Mouse (Mus musculus) limb, embryonic 13.5 days (tissue): ENCODE data around the gene Kcnd2. TPM values are rescaled to one million over a fixed set of nuclear protein-coding genes. Genes with fewer than 3 reads are reported as not detected.

ENCODE experiments used
- ATAC-seq: fragments of 200-750 bp; cut with Nextera tagmentation; 2 replicates; pipeline ENCODE4 v1.8.0; 2017; ENCODE audit warnings: low read depth, moderate number of reproducible peaks, moderate TSS enrichment; ENCODE audit not compliant: low FRiP score
- H3K27ac ChIP-seq: fragments of 300-500 bp; sonication (generic); 2 replicates; pipeline ENCODE4 v1.5.1; 2015; ENCODE audit warnings: inconsistent platforms, mild to moderate bottlenecking, moderate library complexity
- H3K27me3 ChIP-seq: fragments of 300-500 bp; sonication (generic); 2 replicates; pipeline ENCODE4 v1.6.1; 2015; ENCODE audit warnings: mild to moderate bottlenecking, inconsistent platforms
- H3K36me3 ChIP-seq: fragments of 300-500 bp; sonication (generic); 2 replicates; pipeline ENCODE4 v1.6.1; 2015; ENCODE audit warnings: inconsistent platforms, mild to moderate bottlenecking, moderate library complexity
- H3K4me1 ChIP-seq: fragments of 300-500 bp; sonication (generic); 2 replicates; pipeline ENCODE4 v1.6.1; 2015; ENCODE audit warnings: inconsistent platforms
- H3K4me2 ChIP-seq: fragments of 300-500 bp; sonication (generic); replicated peaks from 2 replicates; pipeline ENCODE4 v1.6.1; 2015; ENCODE audit warnings: inconsistent platforms, mild to moderate bottlenecking, moderate library complexity
- H3K4me3 ChIP-seq: fragments of 300-500 bp; sonication (generic); 2 replicates; pipeline ENCODE4 v1.5.1; 2015; ENCODE audit warnings: moderate library complexity, mild to moderate bottlenecking, inconsistent platforms
- H3K9ac ChIP-seq: fragments of 300-500 bp; sonication (generic); 2 replicates; pipeline ENCODE4 v1.6.1; 2015; ENCODE audit warnings: mild to moderate bottlenecking, inconsistent platforms
- H3K9me3 ChIP-seq: fragments of 300-500 bp; sonication (generic); 2 replicates; pipeline ENCODE4 v1.6.1; 2016; ENCODE audit warnings: inconsistent platforms
- WGBS: fragments of 180-500 bp; shearing (Covaris S2); methylation state at CpG from one replicate; pipeline ENCODE4 v1.1.7; 2015; 5-methylcytosine and 5-hydroxymethylcytosine counted together
- polyA plus RNA-seq: library from polyadenylated mRNA; unstranded; fragments of >200 nt; fragmentation: Nextera tagmentation; extraction: Ambion mirVana; gene quantifications from 2 replicates; pipeline ENCODE4 v1.2.1, GENCODE M21; 2015

Kcnd2 gene
- polyA plus RNA-seq, 1 experiment from 2014 or later = 4.6 TPM

DNA sequence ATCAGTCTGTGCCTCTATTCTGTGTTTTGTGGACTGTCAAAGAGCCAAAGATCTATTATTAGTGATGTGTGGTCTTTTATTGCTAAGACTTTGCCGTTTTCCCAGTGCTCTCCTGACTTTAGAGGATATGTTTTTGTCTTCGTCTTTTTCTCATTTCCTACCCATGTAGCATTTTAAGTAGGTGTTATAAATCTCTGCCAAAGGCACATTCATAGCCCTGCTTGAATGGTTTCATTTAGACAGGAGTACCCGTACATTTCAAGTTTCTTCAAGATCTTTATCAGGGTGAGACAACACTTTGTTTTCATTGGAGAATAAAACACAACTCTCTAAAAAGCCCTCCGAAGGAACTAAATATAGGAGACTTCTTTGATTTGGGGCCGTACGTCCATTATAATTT is 355.7 kb downstream of the Kcnd2 start:
- Histone ChIP-seq H3K36me3 (no peaks in the 10 kb centered on the region), H3K9ac (no peak overlapping the region), H3K4me3 (no peak overlapping the region), H3K9me3 (no peaks in the 10 kb centered on the region), H3K27me3 (no peaks in the 10 kb centered on the region), H3K4me1 (no peaks in the 10 kb centered on the region), H3K27ac (no peak overlapping the region), H3K4me2 (no peak overlapping the region)
- 40% methylated on average over 6 of the region's 6 CpGs for WGBS
- ATAC-seq = no peak

DNA sequence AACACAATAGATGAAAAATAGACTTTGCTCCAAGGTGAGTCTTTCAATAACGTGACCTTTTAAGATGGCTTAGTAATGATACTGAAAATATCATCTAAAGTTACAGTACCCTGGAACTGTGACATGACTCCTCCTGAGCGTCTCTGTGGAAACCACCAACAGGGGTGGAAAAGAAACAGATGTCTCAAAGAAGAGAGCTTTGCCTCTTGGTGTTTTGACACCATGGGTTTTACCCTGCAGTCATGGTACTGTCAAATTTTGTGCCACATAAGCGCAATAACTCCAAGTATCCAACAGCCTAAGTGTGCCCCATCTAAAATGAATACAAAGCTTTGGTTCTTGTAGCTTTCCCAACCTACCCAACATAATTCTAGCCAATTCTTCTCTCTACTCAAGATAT is 374.9 kb downstream of the Kcnd2 start:
- no peaks in the 10 kb centered on the region for H3K36me3 ChIP-seq
- no peak for ATAC-seq
- no peaks in the 10 kb centered on the region for H3K9me3 ChIP-seq
- no peaks in the 10 kb centered on the region for H3K27me3 ChIP-seq
- no peak overlapping the region for H3K4me3 ChIP-seq
- no peak overlapping the region for H3K9ac ChIP-seq
- 84% methylated on average over 3 of the region's 3 CpGs for WGBS
- H3K27ac ChIP-seq = no peak overlapping the region
- no peak overlapping the region for H3K4me2 ChIP-seq
- peaks cover 2% of the 10 kb centered on the region for H3K4me1 ChIP-seq

DNA sequence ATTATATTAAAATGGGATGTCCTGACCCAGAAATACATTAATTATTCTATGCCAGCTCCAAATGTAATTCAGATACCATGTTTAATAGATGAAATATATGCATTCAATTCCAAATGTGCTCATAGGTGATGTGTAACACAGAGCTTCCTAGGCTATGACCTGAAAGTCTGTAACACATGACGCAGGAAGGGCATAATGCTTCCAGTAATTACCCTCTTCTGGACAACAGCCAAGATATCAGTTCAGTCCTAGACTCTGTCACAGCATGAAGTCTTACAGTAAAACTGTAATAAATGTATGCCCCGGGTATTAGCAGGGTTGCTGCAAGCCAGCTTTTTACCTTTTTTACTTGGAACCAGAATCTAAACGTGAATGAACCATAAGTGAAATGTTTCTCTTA is 382.1 kb downstream of the Kcnd2 start:
- WGBS = 27% methylated on average over 3 of the region's 3 CpGs
- Histone ChIP-seq H3K4me1 (peaks cover 5% of the 10 kb centered on the region), H3K36me3 (no peaks in the 10 kb centered on the region), H3K27ac (no peak overlapping the region), H3K27me3 (no peaks in the 10 kb centered on the region), H3K4me2 (no peak overlapping the region), H3K9ac (no peak overlapping the region), H3K9me3 (no peaks in the 10 kb centered on the region), H3K4me3 (no peak overlapping the region)
- peak; percentile 75; the same call in 1 of the 2 replicates for ATAC-seq

DNA sequence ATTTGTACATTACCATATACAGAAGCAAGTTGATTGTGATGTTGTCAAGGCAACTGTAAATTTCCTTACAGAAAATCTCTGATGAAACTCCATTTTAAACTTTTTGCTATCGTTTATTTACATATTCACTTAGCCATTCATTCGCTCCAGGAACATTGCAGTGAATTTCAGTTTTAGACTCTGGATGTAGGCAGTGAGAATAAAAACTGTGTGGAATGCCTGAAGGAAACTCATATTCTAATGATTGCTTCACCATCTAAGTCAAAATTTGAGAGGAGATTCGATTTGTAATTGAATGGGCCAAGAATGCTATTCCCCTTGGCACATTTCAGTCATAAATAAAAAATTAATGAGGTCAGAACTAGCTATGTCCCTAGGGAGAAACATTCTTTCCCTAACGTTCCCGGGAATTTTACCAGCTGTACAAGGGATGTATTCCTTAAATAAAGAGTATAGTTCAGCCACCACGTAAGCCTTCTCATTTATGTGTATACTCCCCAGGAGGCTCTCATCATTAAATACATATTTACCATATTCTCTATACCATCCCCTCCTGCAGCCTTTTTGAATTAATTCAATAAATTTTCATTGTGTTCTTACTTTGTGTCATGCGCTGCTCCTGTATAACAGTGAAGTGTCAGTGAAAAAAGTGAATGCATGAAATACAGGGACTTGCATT is 394.2 kb downstream of the Kcnd2 start:
- no peak overlapping the region for H3K9ac ChIP-seq
- H3K4me1 ChIP-seq = 0 out of 2 replicates have a peak, but pooled peaks cover 4% of the 10 kb centered on the region
- no peak overlapping the region for H3K4me2 ChIP-seq
- WGBS = 39% methylated on average over 7 of the region's 7 CpGs
- H3K36me3 ChIP-seq = no peaks in the 10 kb centered on the region
- ATAC-seq = no peak
- no peak overlapping the region for H3K27ac ChIP-seq
- H3K4me3 ChIP-seq = no peak overlapping the region
- no peaks in the 10 kb centered on the region for H3K27me3 ChIP-seq
- no peaks in the 10 kb centered on the region for H3K9me3 ChIP-seq

DNA sequence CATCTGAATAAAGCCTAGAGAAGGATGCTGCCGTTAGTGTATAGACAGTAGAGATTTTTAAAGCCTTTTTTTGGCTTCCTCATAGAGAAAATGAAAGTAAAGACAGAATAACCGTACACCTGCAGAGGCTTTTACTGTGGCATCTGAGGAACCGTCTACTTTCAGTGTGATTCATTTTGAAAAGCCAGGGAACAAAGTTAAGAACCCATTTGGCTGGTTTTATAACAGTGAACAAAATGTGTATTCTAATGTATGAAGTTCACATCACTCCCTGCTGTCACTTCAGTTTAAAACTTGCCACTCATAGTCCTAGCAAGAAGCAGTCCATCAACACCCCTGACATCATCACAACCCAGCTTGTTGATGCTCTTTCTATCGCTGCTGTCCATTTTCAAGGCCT is 414.7 kb downstream of the Kcnd2 start:
- H3K9ac ChIP-seq = no peak overlapping the region
- H3K36me3 ChIP-seq = no peaks in the 10 kb centered on the region
- H3K27ac ChIP-seq = no peak overlapping the region
- H3K4me1 ChIP-seq = no peaks in the 10 kb centered on the region
- no peak for ATAC-seq
- no peaks in the 10 kb centered on the region for H3K9me3 ChIP-seq
- no peaks in the 10 kb centered on the region for H3K27me3 ChIP-seq
- WGBS = 83% methylated on average over 4 of the region's 4 CpGs
- H3K4me2 ChIP-seq = no peak overlapping the region
- no peak overlapping the region for H3K4me3 ChIP-seq

DNA sequence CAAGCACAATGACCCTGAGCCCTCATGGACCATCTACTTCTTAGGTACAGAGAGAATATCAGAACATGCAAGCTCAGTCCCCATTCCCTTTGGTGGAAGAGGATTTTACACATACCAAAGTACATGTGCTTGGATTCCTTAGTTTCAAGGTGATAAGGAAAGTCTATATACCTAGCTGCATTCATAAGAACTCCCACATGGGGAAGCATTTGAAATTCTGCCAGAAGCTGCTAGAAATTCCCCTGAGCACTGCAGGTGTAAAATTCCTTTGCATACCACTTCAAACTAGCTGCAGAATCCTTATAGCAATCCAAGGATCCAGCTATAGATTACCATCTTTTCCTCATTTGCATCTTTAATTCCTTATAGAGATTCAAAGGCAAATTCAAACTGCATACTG is 440.4 kb downstream of the Kcnd2 start:
- Histone ChIP-seq H3K4me2 (no peak overlapping the region), H3K27ac (no peak overlapping the region), H3K9me3 (no peaks in the 10 kb centered on the region), H3K36me3 (no peaks in the 10 kb centered on the region), H3K27me3 (peaks cover 4% of the 10 kb centered on the region; the same call in 1 of the 2 replicates), H3K9ac (no peak overlapping the region), H3K4me1 (no peaks in the 10 kb centered on the region), H3K4me3 (no peak overlapping the region)
- no peak for ATAC-seq

DNA sequence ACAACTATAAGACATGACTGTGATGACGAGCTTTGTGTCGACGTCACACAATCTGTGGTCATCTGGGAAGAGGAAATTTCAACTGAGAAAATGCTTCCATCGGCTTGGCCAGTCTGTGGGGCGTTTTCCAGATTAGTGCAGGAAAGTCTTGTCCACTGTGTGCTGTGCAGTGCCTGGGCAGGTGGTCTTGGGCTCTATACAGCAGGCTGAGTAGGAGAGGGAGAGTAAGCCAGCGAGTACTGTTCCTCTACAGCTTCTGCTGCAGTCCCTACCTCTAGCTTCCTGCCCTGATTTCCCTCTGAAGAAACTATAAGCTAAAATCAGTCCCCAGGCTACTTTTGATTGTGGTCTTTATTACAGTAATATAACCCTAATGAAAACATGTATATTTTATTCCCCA is 448.8 kb downstream of the Kcnd2 start:
- Histone ChIP-seq H3K27ac (no peak overlapping the region), H3K9me3 (no peaks in the 10 kb centered on the region), H3K36me3 (no peaks in the 10 kb centered on the region), H3K4me1 (0 out of 2 replicates have a peak, but pooled peaks cover 6% of the 10 kb centered on the region), H3K9ac (no peak overlapping the region), H3K4me3 (no peak overlapping the region), H3K4me2 (no peak overlapping the region), H3K27me3 (peaks cover 4% of the 10 kb centered on the region; the same call in 1 of the 2 replicates)
- ATAC-seq = no peak
- 75% methylated on average over 6 of the region's 6 CpGs for WGBS

DNA sequence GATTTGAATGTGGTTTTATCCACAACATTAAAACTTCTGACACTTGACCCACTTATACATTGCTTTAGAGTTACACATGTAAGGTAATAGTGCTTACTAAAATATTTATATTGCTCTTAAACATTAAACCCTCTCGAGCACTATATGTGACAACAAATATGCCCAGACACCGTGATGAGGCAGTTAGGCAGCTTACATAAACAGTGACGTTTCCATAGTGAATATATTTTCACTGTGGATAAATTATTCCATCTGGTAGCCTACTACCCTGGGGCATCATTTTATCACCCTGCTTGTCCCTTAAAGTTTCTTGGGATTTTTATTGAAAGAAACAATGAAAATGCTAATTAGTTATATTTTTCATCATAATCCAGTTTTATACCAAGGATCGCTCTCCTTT is 449.3 kb downstream of the Kcnd2 start:
- Histone ChIP-seq H3K27ac (no peak overlapping the region), H3K9ac (no peak overlapping the region), H3K27me3 (peaks cover 4% of the 10 kb centered on the region; the same call in 1 of the 2 replicates), H3K4me1 (0 out of 2 replicates have a peak, but pooled peaks cover 6% of the 10 kb centered on the region), H3K36me3 (no peaks in the 10 kb centered on the region), H3K4me2 (no peak overlapping the region), H3K4me3 (no peak overlapping the region), H3K9me3 (no peaks in the 10 kb centered on the region)
- WGBS = 40% methylated on average over 4 of the region's 4 CpGs
- ATAC-seq = no peak

DNA sequence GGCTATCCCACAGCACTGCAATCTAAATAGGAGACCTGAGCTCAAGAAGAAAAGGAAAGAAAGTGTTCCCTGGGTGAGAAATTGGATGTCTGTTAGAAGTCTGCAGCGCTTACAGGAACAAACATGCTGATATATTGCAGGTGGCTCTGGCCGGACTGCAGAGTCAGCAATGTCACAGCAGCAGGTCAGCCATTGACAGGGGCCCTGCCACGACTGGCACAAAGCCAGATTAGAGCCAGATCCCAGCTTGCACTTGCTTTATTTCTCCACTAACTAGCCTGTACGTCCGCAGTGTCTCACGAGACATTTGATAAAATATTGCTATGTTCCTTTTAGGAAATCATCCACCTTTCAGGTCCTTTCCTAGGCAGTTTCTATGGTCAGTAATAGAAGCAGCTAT is 468.9 kb downstream of the Kcnd2 start:
- Histone ChIP-seq H3K9ac (no peak overlapping the region), H3K4me3 (no peak overlapping the region), H3K4me2 (no peak overlapping the region), H3K36me3 (no peaks in the 10 kb centered on the region), H3K4me1 (no peaks in the 10 kb centered on the region), H3K9me3 (no peaks in the 10 kb centered on the region), H3K27me3 (no peaks in the 10 kb centered on the region), H3K27ac (no peak overlapping the region)
- WGBS = 40% methylated on average over 6 of the region's 6 CpGs
- ATAC-seq = no peak

DNA sequence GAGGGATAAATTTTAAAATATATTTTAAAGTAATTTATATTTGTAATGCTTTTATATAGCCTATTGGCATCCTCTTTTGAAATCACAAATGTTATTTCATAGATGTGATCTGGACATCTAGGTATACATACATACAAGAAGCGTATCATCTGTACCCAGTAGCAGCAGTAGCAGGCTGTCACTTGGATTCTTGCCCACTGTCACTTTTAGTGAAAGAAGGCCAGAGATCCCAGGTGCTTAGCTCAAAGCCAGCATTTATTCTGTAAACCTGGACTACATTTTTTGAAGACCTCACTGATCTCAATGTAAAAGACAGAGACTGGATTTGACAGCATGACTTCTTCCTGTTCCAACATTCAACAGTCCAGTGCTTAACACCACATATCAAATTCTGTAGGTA is 471.1 kb downstream of the Kcnd2 start:
- 96% methylated on average over 1 of the region's 1 CpGs for WGBS
- no peaks in the 10 kb centered on the region for H3K9me3 ChIP-seq
- ATAC-seq = no peak
- H3K4me3 ChIP-seq = no peak overlapping the region
- H3K27ac ChIP-seq = no peak overlapping the region
- no peaks in the 10 kb centered on the region for H3K36me3 ChIP-seq
- no peaks in the 10 kb centered on the region for H3K4me1 ChIP-seq
- no peaks in the 10 kb centered on the region for H3K27me3 ChIP-seq
- H3K4me2 ChIP-seq = no peak overlapping the region
- no peak overlapping the region for H3K9ac ChIP-seq

DNA sequence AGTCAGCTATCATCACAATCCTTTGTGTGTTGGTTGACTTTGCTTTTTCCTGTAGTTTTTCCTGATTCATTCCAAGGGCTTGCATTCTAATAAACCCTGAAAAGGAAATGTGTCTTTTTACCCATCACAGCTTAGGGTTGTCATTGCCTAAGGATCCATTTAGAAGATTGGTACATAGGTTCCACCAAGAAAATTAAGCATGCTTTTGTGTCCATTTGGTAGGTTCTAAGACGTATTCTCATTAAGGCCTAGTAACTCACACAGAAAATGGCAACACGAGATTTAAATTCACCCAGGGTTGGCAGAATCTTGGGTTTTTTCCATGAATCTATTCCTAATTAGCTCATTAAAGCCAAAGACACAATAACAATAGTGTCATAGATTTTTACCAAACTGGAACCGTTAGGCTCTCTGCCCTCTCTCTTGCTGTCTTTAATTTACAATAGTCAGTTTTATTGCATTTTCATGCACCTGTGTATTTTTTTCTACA is 477.6 kb downstream of the Kcnd2 start:
- Histone ChIP-seq H3K27me3 (no peaks in the 10 kb centered on the region), H3K9me3 (no peaks in the 10 kb centered on the region), H3K4me3 (no peak overlapping the region), H3K27ac (no peak overlapping the region), H3K4me1 (no peaks in the 10 kb centered on the region), H3K36me3 (no peaks in the 10 kb centered on the region), H3K4me2 (no peak overlapping the region), H3K9ac (no peak overlapping the region)
- ATAC-seq = no peak
- WGBS = 63% methylated on average over 3 of the region's 3 CpGs

DNA sequence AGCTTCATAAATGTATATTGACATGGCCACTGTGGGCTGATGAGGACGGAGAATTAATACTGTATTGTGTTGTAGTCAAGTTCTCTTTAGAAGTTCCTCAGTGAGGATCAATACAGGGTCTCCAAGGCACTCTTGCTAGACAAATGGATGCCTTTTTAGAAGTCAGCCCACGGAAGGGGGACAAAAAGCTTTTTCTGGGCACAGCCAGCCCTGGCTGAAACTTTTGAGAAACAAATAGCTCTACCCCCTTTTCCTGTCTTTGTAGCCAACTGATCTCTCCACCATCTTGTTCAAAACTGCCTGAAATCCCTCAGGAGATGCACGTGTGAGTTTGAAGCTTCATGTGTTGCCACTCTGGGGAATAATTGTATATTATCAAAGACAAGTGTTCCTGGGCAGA is 482.3 kb downstream of the Kcnd2 start:
- H3K4me1 ChIP-seq = 0 out of 2 replicates have a peak, but pooled peaks cover 2% of the 10 kb centered on the region
- H3K9me3 ChIP-seq = no peaks in the 10 kb centered on the region
- no peak for ATAC-seq
- no peak overlapping the region for H3K4me3 ChIP-seq
- no peak overlapping the region for H3K9ac ChIP-seq
- H3K36me3 ChIP-seq = no peaks in the 10 kb centered on the region
- 69% methylated on average over 3 of the region's 3 CpGs for WGBS
- H3K27ac ChIP-seq = no peak overlapping the region
- H3K4me2 ChIP-seq = no peak overlapping the region
- H3K27me3 ChIP-seq = no peaks in the 10 kb centered on the region

DNA sequence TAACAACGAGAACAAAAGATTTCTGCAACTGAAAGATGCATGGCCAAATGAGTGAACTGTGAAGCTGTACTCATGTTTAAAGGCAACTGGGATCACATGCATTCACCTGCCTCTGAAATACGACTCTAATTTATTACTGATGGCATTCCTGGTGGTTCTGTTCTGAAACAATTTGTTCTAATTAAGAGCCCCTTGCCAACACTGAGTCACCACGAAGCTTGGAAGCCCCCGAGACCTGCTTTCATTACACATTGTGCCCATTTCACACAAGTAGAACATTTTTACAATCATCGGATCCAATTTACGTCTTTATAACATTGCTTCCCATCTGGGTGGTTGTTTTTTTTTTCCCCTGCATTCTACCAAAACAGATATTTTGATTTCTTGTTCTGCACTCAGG is 485.8 kb downstream of the Kcnd2 start:
- Histone ChIP-seq H3K4me3 (no peak overlapping the region), H3K36me3 (no peaks in the 10 kb centered on the region), H3K9me3 (no peaks in the 10 kb centered on the region), H3K4me2 (no peak overlapping the region), H3K27ac (no peak overlapping the region), H3K9ac (no peak overlapping the region), H3K4me1 (0 out of 2 replicates have a peak, but pooled peaks cover 2% of the 10 kb centered on the region), H3K27me3 (no peaks in the 10 kb centered on the region)
- WGBS = 21% methylated on average over 6 of the region's 6 CpGs
- no peak for ATAC-seq
